Mouse (Mus musculus) heart, embryonic 11.5 days (tissue): ENCODE results near the gene Sox4. TPM values are rescaled to one million over a fixed set of nuclear protein-coding genes. Genes with fewer than 3 reads are reported as not detected.

ENCODE experiments used
- ATAC-seq: fragments of 200-750 bp; cut with Nextera tagmentation; replicated peaks from 2 replicates; pipeline ENCODE4 v1.8.0; 2017; ENCODE audit warnings: moderate library complexity; ENCODE audit not compliant: insufficient number of reproducible peaks, low FRiP score, low TSS enrichment
- H3K27ac ChIP-seq: fragments of 300-500 bp; sonication (generic); 2 replicates; pipeline ENCODE4 v1.5.1; 2014; ENCODE audit warnings: mild to moderate bottlenecking, low read depth, low read length
- H3K27me3 ChIP-seq: fragments of 300-500 bp; sonication (generic); 2 replicates; pipeline ENCODE4 v1.6.1; 2014; ENCODE audit warnings: mild to moderate bottlenecking, low read length, mixed read lengths; ENCODE audit not compliant: control insufficient read depth, insufficient read depth
- H3K36me3 ChIP-seq: fragments of 300-500 bp; sonication (generic); 2 replicates; pipeline ENCODE4 v1.6.1; 2014; ENCODE audit warnings: mild to moderate bottlenecking, low read length, moderate library complexity, mixed read lengths; ENCODE audit not compliant: control insufficient read depth, insufficient read depth
- H3K4me1 ChIP-seq: fragments of 300-500 bp; sonication (generic); 2 replicates; pipeline ENCODE4 v1.6.1; 2014; ENCODE audit warnings: low read length; ENCODE audit not compliant: control insufficient read depth, insufficient read depth
- H3K4me2 ChIP-seq: fragments of 300-500 bp; sonication (generic); 2 replicates; pipeline ENCODE4 v1.6.1; 2014; ENCODE audit warnings: mild to moderate bottlenecking, moderate library complexity
- H3K4me3 ChIP-seq: fragments of 300-500 bp; sonication (generic); 2 replicates; pipeline ENCODE4 v1.5.1; 2014; ENCODE audit warnings: low read depth, low read length
- H3K9ac ChIP-seq: fragments of 300-500 bp; sonication (generic); 2 replicates; pipeline ENCODE4 v1.6.1; 2014; ENCODE audit warnings: mild to moderate bottlenecking, low read depth, low read length, moderate library complexity
- H3K9me3 ChIP-seq: fragments of 300-500 bp; sonication (generic); replicated peaks from 2 replicates; pipeline ENCODE4 v1.6.1; 2016; ENCODE audit warnings: low read length; ENCODE audit not compliant: control insufficient read depth
- WGBS: fragments of 180-500 bp; shearing (Covaris S2); extraction: QIAGEN DNeasy Blood & Tissue Kit; methylation state at CpG from one replicate; pipeline ENCODE4 v1.1.7; 2014; ENCODE audit not compliant: insufficient replicate concordance; 5-methylcytosine and 5-hydroxymethylcytosine counted together
- polyA plus RNA-seq: library from polyadenylated mRNA; unstranded; fragments of >200 nt; fragmentation: Nextera tagmentation; extraction: Ambion mirVana; gene quantifications from 2 replicates; pipeline ENCODE4 v1.2.1, GENCODE M21; 2014

Sox4 gene
- polyA plus RNA-seq, 1 experiment from 2014 or later = 47.0 TPM

GRCm38 (mm10) chr13:28949279-28949915, 4.1 kb downstream of the Sox4 start:
- H3K27me3 ChIP-seq = no peaks in the 10 kb centered on the region
- H3K9me3 ChIP-seq = no peaks in the 10 kb centered on the region
- no peak overlapping the region for H3K27ac ChIP-seq
- peak overlapping the region; percentile 65; the same call in 1 of the 2 replicates for H3K9ac ChIP-seq
- H3K4me3 ChIP-seq = peak overlapping the region; percentile 50
- ATAC-seq = no peak
- H3K36me3 ChIP-seq = no peaks in the 10 kb centered on the region
- H3K4me1 ChIP-seq = peaks cover 18% of the 10 kb centered on the region
- peak overlapping the region; percentile 69 for H3K4me2 ChIP-seq
- WGBS = 14% methylated on average over 11 of the region's 11 CpGs

GRCm38 (mm10) chr13:28948541-28948940, 5.0 kb downstream of the Sox4 start:
- Histone ChIP-seq H3K4me3 (peak overlapping the region; percentile 50), H3K9ac (peak overlapping the region; percentile 63; the same call in 1 of the 2 replicates)

GRCm38 (mm10) chr13:28947740-28948441, 5.6 kb downstream of the Sox4 start:
- no peak for ATAC-seq
- Histone ChIP-seq H3K27ac (peak overlapping the region; percentile 41; the same call in 1 of the 2 replicates), H3K9me3 (no peaks in the 10 kb centered on the region), H3K27me3 (no peaks in the 10 kb centered on the region), H3K9ac (no peak overlapping the region), H3K4me1 (peaks cover 18% of the 10 kb centered on the region), H3K36me3 (no peaks in the 10 kb centered on the region), H3K4me3 (peak overlapping the region; percentile 50; the same call in 1 of the 2 replicates), H3K4me2 (peak overlapping the region; percentile 69)
- WGBS = 36% methylated on average over 7 of the region's 7 CpGs

More at GRCm38 (mm10) chr13:28948541-28948940, 5.0 kb downstream of the Sox4 start:
- 3% methylated on average over 10 of the region's 10 CpGs for WGBS
- no peaks in the 10 kb centered on the region for H3K9me3 ChIP-seq
- H3K4me2 ChIP-seq = peak overlapping the region; percentile 69
- ATAC-seq = 0 out of 2 replicates have a peak, but pooled peaks have one; percentile 8
- H3K36me3 ChIP-seq = no peaks in the 10 kb centered on the region
- H3K27ac ChIP-seq = peak overlapping the region; percentile 41; the same call in 1 of the 2 replicates
- no peaks in the 10 kb centered on the region for H3K27me3 ChIP-seq
- peaks cover 18% of the 10 kb centered on the region for H3K4me1 ChIP-seq

- WGBS = 41% methylated on average over 8 of the region's 8 CpGs
- H3K27ac ChIP-seq = no peak overlapping the region
- peaks cover 21% of the 10 kb centered on the region for H3K4me1 ChIP-seq
Measured at GRCm38 (mm10) chr13:28946565-28947135, 6.9 kb downstream of the Sox4 start.

GRCm38 (mm10) chr13:28945681-28946080, 7.8 kb downstream of the Sox4 start:
- WGBS = 81% methylated on average over 5 of the region's 5 CpGs
- ATAC-seq = no peak

More at GRCm38 (mm10) chr13:28946565-28947135, 6.9 kb downstream of the Sox4 start:
- Histone ChIP-seq H3K27me3 (no peaks in the 10 kb centered on the region), H3K9me3 (no peaks in the 10 kb centered on the region), H3K4me3 (no peak overlapping the region), H3K36me3 (no peaks in the 10 kb centered on the region), H3K4me2 (no peak overlapping the region), H3K9ac (no peak overlapping the region)
- no peak for ATAC-seq

GRCm38 (mm10) chr13:28942926-28943325, 10.6 kb downstream of the Sox4 start:
- Histone ChIP-seq H3K9me3 (no peaks in the 10 kb centered on the region), H3K27ac (no peak overlapping the region), H3K9ac (no peak overlapping the region), H3K27me3 (no peaks in the 10 kb centered on the region), H3K4me3 (no peak overlapping the region), H3K4me2 (no peak overlapping the region), H3K36me3 (no peaks in the 10 kb centered on the region), H3K4me1 (peaks cover 13% of the 10 kb centered on the region)
- WGBS = 70% methylated on average over 4 of the region's 4 CpGs
- ATAC-seq = no peak

More at GRCm38 (mm10) chr13:28945681-28946080, 7.8 kb downstream of the Sox4 start:
- H3K36me3 ChIP-seq = no peaks in the 10 kb centered on the region
- no peak overlapping the region for H3K4me2 ChIP-seq
- peaks cover 21% of the 10 kb centered on the region for H3K4me1 ChIP-seq
- no peak overlapping the region for H3K9ac ChIP-seq
- H3K9me3 ChIP-seq = no peaks in the 10 kb centered on the region
- no peaks in the 10 kb centered on the region for H3K27me3 ChIP-seq
- no peak overlapping the region for H3K4me3 ChIP-seq
- H3K27ac ChIP-seq = no peak overlapping the region

GRCm38 (mm10) chr13:28941983-28942630, 11.4 kb downstream of the Sox4 start:
- WGBS = 3% methylated on average over 4 of the region's 4 CpGs
- no peak overlapping the region for H3K27ac ChIP-seq
- ATAC-seq = no peak
- H3K9ac ChIP-seq = no peak overlapping the region
- H3K4me3 ChIP-seq = no peak overlapping the region
- H3K4me1 ChIP-seq = peaks cover 7% of the 10 kb centered on the region; the same call in 1 of the 2 replicates
- peak overlapping the region; percentile 16; the same call in 1 of the 2 replicates for H3K4me2 ChIP-seq
- no peaks in the 10 kb centered on the region for H3K36me3 ChIP-seq
- no peaks in the 10 kb centered on the region for H3K9me3 ChIP-seq
- H3K27me3 ChIP-seq = no peaks in the 10 kb centered on the region

- Histone ChIP-seq H3K4me1 (no peaks in the 10 kb centered on the region), H3K9ac (no peak overlapping the region), H3K27me3 (no peaks in the 10 kb centered on the region), H3K36me3 (no peaks in the 10 kb centered on the region), H3K4me3 (no peak overlapping the region), H3K4me2 (no peak overlapping the region), H3K9me3 (no peaks in the 10 kb centered on the region), H3K27ac (no peak overlapping the region)
- 83% methylated on average over 8 of the region's 8 CpGs for WGBS
- no peak for ATAC-seq
Measured at GRCm38 (mm10) chr13:28933375-28933774, 20.1 kb downstream of the Sox4 start.
